Mouse (Mus musculus): ENCODE data around the gene Zic5. TPM values are rescaled to one million over a fixed set of nuclear protein-coding genes. Genes with fewer than 3 reads are reported as not detected.
A peak's percentile ranks its signal among the peaks of the same experiment; 100 is the strongest.

Gene Zic5
- polyA plus RNA-seq, 1 experiment, result 27.5 TPM

DNA sequence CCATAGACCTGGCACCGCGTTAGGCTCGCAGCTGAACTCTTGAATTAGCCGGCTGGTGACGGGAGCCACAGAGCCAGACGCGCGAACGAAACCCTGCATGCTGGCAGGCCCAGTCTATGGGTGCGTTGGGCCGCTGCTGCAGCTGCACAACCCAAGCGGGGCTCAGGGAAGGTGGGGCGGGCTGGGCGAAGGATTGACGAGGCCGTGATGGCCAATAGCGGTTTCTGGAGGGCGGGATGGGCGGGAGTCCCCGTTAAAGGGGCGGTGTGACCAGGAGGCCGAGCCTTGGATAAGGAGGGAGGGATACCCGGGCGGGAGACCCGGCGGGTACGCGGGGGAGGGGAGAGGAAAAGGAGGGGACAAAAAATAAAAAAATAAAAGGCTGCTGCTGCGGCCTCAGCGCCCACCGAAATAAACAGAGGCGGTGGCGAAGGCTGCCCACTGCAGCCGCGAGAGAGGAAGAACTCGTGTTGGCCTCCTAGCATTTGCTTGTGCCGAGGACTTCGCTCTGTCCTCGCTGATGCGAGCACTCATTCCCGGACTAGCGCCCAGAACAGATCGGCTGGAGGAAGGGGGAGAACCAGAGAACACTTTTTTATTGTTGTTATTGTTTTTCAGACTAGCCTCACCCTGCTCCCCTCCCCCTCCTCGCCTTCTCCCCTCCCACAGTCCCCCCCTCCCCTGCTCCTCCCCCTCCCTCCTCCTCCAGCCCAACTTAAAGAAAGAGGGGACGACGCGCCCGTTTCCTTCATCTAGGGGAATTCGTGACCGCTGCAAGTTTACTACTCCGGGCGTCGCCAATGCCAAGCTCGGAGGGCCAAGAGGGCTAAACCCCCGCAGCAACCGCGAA is 8.8 kb upstream of the Zic5 start:
- H3K4me3 ChIP-seq (replicated peaks; ENCODE audit: insufficient read depth, low read depth, low read length), result peak overlapping the region; percentile 94
- DNase-seq, result peak; percentile 92 to 93
- peaks cover 5% of the 10 kb centered on the region; the same call in 1 of the 2 replicates for H3K4me1 ChIP-seq (ENCODE audit: control insufficient read depth, insufficient read depth, low read length)
- no peaks in the 10 kb centered on the region for H3K27me3 ChIP-seq (ENCODE audit: control insufficient read depth, insufficient read depth, low read length)
- 1% methylated on average over 57 of the region's 57 CpGs for WGBS
- H3K27ac ChIP-seq (ENCODE audit: insufficient read depth, low read length), result peak overlapping the region; percentile 99
- TF ChIP-seq CTCF (IDR thresholded peaks at IDR 0.05; ENCODE audit: borderline replicate concordance, insufficient read depth, low read depth, low read length), result no peak
- peak; percentile 94 for TF ChIP-seq POLR2A (IDR thresholded peaks at IDR 0.05; ENCODE audit: borderline replicate concordance, insufficient read depth, low read length)

DNA sequence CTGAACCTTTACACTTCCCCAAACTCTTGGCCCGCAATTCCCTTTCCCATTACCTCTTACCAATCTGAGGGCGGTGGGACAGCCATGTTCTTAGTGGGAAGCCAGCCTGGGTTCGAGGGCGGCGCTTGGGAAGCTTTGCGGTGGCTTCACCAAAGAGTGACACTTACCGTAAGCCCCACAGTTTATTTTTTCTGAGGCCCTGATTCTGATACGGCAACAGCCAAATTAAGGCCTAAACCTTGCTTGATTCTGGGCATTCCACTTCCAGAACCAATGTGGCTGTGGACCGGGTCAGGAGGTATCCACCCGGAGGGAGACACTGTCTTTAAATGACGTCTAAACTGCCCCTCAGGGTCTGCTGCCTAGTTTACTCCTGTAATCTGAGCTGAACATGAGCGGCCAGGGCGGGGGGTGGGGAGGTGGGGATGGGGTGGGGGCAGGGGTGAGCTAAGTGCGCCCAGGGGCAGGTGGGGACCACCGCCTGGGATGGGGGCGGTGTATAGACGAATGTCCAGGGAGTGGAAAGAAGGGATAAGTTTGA is 7.8 kb upstream of the Zic5 start:
- peak overlapping the region; percentile 94 for H3K4me3 ChIP-seq (replicated peaks; ENCODE audit: insufficient read depth, low read depth, low read length)
- peak overlapping the region; percentile 88 for H3K27ac ChIP-seq (ENCODE audit: insufficient read depth, low read length)
- H3K4me1 ChIP-seq (ENCODE audit: control insufficient read depth, insufficient read depth, low read length), result peaks cover 5% of the 10 kb centered on the region; the same call in 1 of the 2 replicates
- TF ChIP-seq CTCF (IDR thresholded peaks at IDR 0.05; ENCODE audit: borderline replicate concordance, insufficient read depth, low read depth, low read length) (no peak), POLR2A (IDR thresholded peaks at IDR 0.05; ENCODE audit: borderline replicate concordance, insufficient read depth, low read length) (no peak)
- DNase-seq, result peak; percentile 57 to 69
- WGBS, result 3% methylated on average over 17 of the region's 17 CpGs
- H3K27me3 ChIP-seq (ENCODE audit: control insufficient read depth, insufficient read depth, low read length), result no peaks in the 10 kb centered on the region

DNA sequence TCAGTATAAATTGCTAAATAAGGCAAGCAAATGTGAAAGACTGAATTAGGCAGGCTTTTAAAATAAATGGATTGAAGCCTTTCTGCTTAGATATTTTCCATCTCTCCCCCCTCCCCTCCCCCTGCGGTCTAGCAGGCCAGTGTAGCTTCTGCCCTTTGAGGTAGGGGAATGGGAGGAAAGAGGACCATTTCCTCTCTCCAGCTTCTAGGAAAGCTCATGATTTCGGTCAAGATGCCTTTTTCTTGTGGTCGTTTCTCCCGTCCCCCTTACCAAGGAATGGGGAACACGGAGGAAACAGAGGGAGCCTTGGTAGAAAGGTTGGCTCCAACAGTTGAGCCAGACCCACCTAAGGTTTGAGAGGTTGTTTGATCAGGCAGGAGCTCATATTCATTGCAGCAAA is 7.2 kb upstream of the Zic5 start:
- peak; percentile 42 to 61 for DNase-seq
- TF ChIP-seq CTCF (IDR thresholded peaks at IDR 0.05; ENCODE audit: borderline replicate concordance, insufficient read depth, low read depth, low read length), result no peak
- no peak for TF ChIP-seq POLR2A (IDR thresholded peaks at IDR 0.05; ENCODE audit: borderline replicate concordance, insufficient read depth, low read length)
- Histone ChIP-seq H3K4me1 (ENCODE audit: control insufficient read depth, insufficient read depth, low read length) (peaks cover 5% of the 10 kb centered on the region; the same call in 1 of the 2 replicates), H3K4me3 (replicated peaks; ENCODE audit: insufficient read depth, low read depth, low read length) (peak overlapping the region; percentile 64), H3K27me3 (ENCODE audit: control insufficient read depth, insufficient read depth, low read length) (no peaks in the 10 kb centered on the region), H3K27ac (ENCODE audit: insufficient read depth, low read length) (peak overlapping the region; percentile 88)
- 10% methylated on average over 5 of the region's 5 CpGs for WGBS

DNA sequence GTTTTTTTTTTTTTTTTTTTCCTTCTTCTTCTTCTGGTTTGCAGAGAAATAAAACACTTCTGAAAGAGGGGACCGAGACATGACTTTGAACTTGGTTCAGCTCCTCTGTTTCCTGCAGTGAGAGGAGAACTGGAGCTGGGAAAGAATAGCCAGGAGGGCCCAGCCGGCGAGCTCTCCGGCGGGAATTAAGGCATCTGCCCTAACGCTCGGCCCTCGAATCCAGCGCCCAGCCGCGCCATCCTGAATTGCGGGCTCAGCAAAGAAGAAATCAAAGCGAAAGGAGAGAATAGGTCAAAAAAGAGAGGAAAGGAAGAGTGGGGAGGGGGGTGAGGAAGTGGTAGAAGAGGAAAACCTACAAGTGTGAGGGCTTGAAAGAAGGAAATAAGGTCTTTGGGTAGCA is 6.7 kb upstream of the Zic5 start:
- TF ChIP-seq POLR2A (IDR thresholded peaks at IDR 0.05; ENCODE audit: borderline replicate concordance, insufficient read depth, low read length), result no peak
- TF ChIP-seq CTCF (IDR thresholded peaks at IDR 0.05; ENCODE audit: borderline replicate concordance, insufficient read depth, low read depth, low read length), result no peak
- Histone ChIP-seq H3K27ac (ENCODE audit: insufficient read depth, low read length) (peak overlapping the region; percentile 88), H3K4me3 (replicated peaks; ENCODE audit: insufficient read depth, low read depth, low read length) (peak overlapping the region; percentile 64), H3K27me3 (ENCODE audit: control insufficient read depth, insufficient read depth, low read length) (no peaks in the 10 kb centered on the region), H3K4me1 (ENCODE audit: control insufficient read depth, insufficient read depth, low read length) (peaks cover 5% of the 10 kb centered on the region; the same call in 1 of the 2 replicates)
- 4% methylated on average over 13 of the region's 13 CpGs for WGBS
- DNase-seq, result peak; percentile 54 to 69

DNA sequence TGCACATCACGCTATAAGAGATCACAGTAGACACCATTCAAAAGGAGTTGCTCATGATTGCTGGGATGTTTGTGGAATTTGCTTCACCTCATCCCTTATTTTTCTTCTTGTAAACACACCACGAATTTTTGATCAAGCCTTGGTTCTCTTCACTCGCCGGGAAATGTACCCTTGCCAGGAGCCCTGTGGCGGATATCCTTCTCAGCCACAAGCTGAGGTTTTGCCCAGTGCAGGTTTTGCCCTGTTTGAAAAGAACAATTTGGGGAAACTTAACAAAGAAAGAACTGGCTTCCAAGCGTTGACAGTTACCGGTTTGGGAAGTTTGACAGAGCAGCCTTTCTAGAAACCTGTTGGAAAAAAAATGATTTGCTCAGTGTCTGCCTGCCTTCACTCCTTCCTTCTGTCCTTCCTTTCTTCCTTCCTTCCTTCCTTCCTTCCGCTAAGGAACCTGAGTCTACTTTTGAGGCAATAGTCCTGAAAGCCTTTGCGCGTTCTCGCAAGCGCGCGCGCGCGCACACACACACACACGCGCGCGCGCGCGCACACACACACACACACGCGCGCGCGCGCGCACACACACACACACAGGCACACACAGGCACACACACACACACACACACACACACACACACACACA is 6.1 kb upstream of the Zic5 start:
- DNase-seq, result peak; percentile 65 to 68
- 4% methylated on average over 27 of the region's 31 CpGs for WGBS
- TF ChIP-seq CTCF (IDR thresholded peaks at IDR 0.05; ENCODE audit: borderline replicate concordance, insufficient read depth, low read depth, low read length), result no peak
- no peak for TF ChIP-seq POLR2A (IDR thresholded peaks at IDR 0.05; ENCODE audit: borderline replicate concordance, insufficient read depth, low read length)
- Histone ChIP-seq H3K27me3 (ENCODE audit: control insufficient read depth, insufficient read depth, low read length) (no peaks in the 10 kb centered on the region), H3K27ac (ENCODE audit: insufficient read depth, low read length) (peak overlapping the region; percentile 88), H3K4me3 (replicated peaks; ENCODE audit: insufficient read depth, low read depth, low read length) (peak overlapping the region; percentile 64), H3K4me1 (ENCODE audit: control insufficient read depth, insufficient read depth, low read length) (peaks cover 5% of the 10 kb centered on the region; the same call in 1 of the 2 replicates)

DNA sequence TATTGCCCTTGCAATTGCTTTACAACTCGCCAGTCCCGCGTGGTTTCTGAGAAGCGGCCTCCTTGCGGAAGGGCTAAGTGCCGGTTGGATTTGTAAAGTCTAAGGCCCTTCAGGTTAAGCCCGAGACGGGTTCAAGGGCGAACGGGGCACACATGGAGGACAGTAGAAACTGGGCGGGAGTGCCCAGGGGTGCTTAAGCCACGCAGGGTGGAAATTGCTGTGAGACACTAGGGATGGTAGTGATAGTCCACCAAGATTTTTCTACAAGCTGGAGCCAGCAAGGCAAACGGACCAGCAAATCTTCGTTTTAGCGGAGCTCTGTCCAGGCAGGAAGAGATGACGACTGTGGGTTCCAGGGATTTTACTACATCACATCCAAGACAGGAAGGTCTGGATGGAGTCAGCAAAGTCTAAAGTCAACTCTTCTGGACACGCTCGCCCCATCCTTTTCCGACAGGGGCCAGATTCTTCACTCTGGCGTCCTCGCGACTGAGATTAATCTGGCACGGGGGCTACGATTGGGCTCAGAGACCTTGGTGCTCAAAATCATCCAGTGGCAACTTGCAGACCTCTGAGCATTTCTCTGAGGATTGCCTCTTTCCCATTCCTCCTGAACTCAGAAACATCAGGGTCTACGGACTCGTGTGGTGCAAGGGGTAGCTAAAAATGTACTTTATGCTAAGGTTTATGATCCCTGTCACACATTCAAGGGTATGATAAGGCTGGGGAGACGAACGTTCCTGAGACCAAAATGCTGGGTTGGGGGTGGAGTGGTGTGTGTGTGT is 3.7 kb upstream of the Zic5 start:
- Histone ChIP-seq H3K27ac (ENCODE audit: insufficient read depth, low read length) (peak overlapping the region; percentile 86), H3K27me3 (ENCODE audit: control insufficient read depth, insufficient read depth, low read length) (no peaks in the 10 kb centered on the region), H3K4me1 (ENCODE audit: control insufficient read depth, insufficient read depth, low read length) (peaks cover 8% of the 10 kb centered on the region), H3K4me3 (replicated peaks; ENCODE audit: insufficient read depth, low read depth, low read length) (peak overlapping the region; percentile 51)
- TF ChIP-seq CTCF (IDR thresholded peaks at IDR 0.05; ENCODE audit: borderline replicate concordance, insufficient read depth, low read depth, low read length) (no peak), POLR2A (IDR thresholded peaks at IDR 0.05; ENCODE audit: borderline replicate concordance, insufficient read depth, low read length) (0 out of 2 replicates have a peak, but pooled peaks have one; percentile 3)
- WGBS, result 11% methylated on average over 28 of the region's 28 CpGs
- DNase-seq, result peak; percentile 62 to 78

Measured in cerebellum, adult 2 months (tissue).